Mouse (Mus musculus): ENCODE results near the gene Epha4.

Gene Epha4

GRCm38 (mm10) chr1:77446438-77446837 lies 68.5 kb downstream of the Epha4 start:
- DNase-seq (ENCODE audit: low spot score) = no peak

GRCm38 (mm10) chr1:77444648-77445047 lies 70.2 kb downstream of the Epha4 start:
- no peak for DNase-seq (ENCODE audit: low spot score)

- DNase-seq (ENCODE audit: low spot score) = no peak
Measured at GRCm38 (mm10) chr1:77441987-77442386, 72.9 kb downstream of the Epha4 start.

GRCm38 (mm10) chr1:77441401-77441800 lies 73.5 kb downstream of the Epha4 start:
- no peak for DNase-seq (ENCODE audit: low spot score)

- peak; percentile 38 for DNase-seq (ENCODE audit: low spot score)
Measured at GRCm38 (mm10) chr1:77440512-77440911, 74.4 kb downstream of the Epha4 start.

- DNase-seq (ENCODE audit: low spot score) = no peak
Measured at GRCm38 (mm10) chr1:77439383-77440074, 75.4 kb downstream of the Epha4 start.

- no peak for DNase-seq (ENCODE audit: low spot score)
Measured at GRCm38 (mm10) chr1:77438639-77439038, 76.2 kb downstream of the Epha4 start.

- no peak for DNase-seq (ENCODE audit: low spot score)
Measured at GRCm38 (mm10) chr1:77437881-77438610, 76.8 kb downstream of the Epha4 start.

- peak; percentile 54 for DNase-seq (ENCODE audit: low spot score)
Measured at GRCm38 (mm10) chr1:77435045-77435444, 79.8 kb downstream of the Epha4 start.

- DNase-seq (ENCODE audit: low spot score) = no peak
Measured at GRCm38 (mm10) chr1:77433148-77433547, 81.7 kb downstream of the Epha4 start.

GRCm38 (mm10) chr1:77432489-77432888 lies 82.4 kb downstream of the Epha4 start:
- no peak for DNase-seq (ENCODE audit: low spot score)

GRCm38 (mm10) chr1:77429174-77429573 lies 85.7 kb downstream of the Epha4 start:
- DNase-seq (ENCODE audit: low spot score) = no peak

- DNase-seq (ENCODE audit: low spot score) = no peak
Measured at GRCm38 (mm10) chr1:77426956-77427355, 87.9 kb downstream of the Epha4 start.

GRCm38 (mm10) chr1:77425171-77425570 lies 89.7 kb downstream of the Epha4 start:
- DNase-seq (ENCODE audit: low spot score) = no peak

- no peak for DNase-seq (ENCODE audit: low spot score)
Measured at GRCm38 (mm10) chr1:77421081-77421480, 93.8 kb downstream of the Epha4 start.

GRCm38 (mm10) chr1:77420348-77420747 lies 94.5 kb downstream of the Epha4 start:
- no peak for DNase-seq (ENCODE audit: low spot score)

GRCm38 (mm10) chr1:77416872-77417271 lies 98.0 kb downstream of the Epha4 start:
- DNase-seq (ENCODE audit: low spot score) = no peak

GRCm38 (mm10) chr1:77412871-77413669 lies 101.8 kb downstream of the Epha4 start:
- no peak for DNase-seq (ENCODE audit: low spot score)

GRCm38 (mm10) chr1:77412285-77412684 lies 102.6 kb downstream of the Epha4 start:
- no peak for DNase-seq (ENCODE audit: low spot score)

- no peak for DNase-seq (ENCODE audit: low spot score)
Measured at GRCm38 (mm10) chr1:77411222-77411621, 103.7 kb downstream of the Epha4 start.

- no peak for DNase-seq (ENCODE audit: low spot score)
Measured at GRCm38 (mm10) chr1:77410716-77411115, 104.2 kb downstream of the Epha4 start.

GRCm38 (mm10) chr1:77410153-77410552 lies 104.7 kb downstream of the Epha4 start:
- DNase-seq (ENCODE audit: low spot score) = no peak

GRCm38 (mm10) chr1:77409509-77409908 lies 105.4 kb downstream of the Epha4 start:
- no peak for DNase-seq (ENCODE audit: low spot score)

All from embryo, embryonic 10 days (tissue).